Mouse (Mus musculus): Measurements from ENCODE around the gene Vwf. TPM values are rescaled to one million over a fixed set of nuclear protein-coding genes. Genes with fewer than 3 reads are reported as not detected.

The Vwf gene
- polyA plus RNA-seq, 1 experiment from 2014 or later, result 9.8 TPM

DNA sequence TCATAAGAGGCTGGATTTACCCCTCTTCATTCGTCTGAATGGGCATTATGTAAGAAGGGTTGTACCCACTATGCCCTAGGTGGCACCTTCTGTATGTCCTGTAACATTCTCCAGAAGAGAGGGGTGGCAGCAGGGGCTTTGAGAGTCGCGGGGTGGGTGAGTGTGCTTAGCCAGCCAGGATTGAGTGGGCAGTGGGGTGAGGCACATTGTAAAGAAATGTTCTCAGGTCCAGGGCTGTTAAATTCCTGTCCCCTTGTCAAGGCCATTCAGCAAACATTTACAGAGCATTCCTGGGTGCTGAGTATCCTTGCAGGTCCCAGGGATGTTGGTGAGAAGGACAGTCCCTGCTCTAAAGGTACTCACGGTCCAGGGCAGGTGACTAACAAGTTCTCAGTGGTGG lies 7.0 kb downstream of the Vwf start:
- Histone ChIP-seq H3K27me3 (ENCODE audit: control insufficient read depth, insufficient read depth, low read length) (no peaks in the 10 kb centered on the region), H3K4me3 (ENCODE audit: low read depth, low read length) (no peak overlapping the region), H3K9ac (replicated peaks; ENCODE audit: low read depth, low read length) (no peak overlapping the region), H3K36me3 (ENCODE audit: control insufficient read depth, insufficient read depth, low read length) (no peaks in the 10 kb centered on the region), H3K9me3 (ENCODE audit: control insufficient read depth, low read depth, low read length) (no peaks in the 10 kb centered on the region), H3K4me2 (replicated peaks; ENCODE audit: low read depth, low read length) (no peak overlapping the region), H3K4me1 (ENCODE audit: control insufficient read depth, insufficient read depth, low read length) (no peaks in the 10 kb centered on the region), H3K27ac (ENCODE audit: low read length) (no peak overlapping the region)
- 69% methylated on average over 4 of the region's 4 CpGs for WGBS
- ATAC-seq (ENCODE audit: insufficient number of reproducible peaks, insufficient read depth, low FRiP score, low read depth), result no peak

GRCm38 (mm10) chr6:125558831-125559230 lies 12.3 kb downstream of the Vwf start:
- Histone ChIP-seq H3K9me3 (ENCODE audit: control insufficient read depth, low read depth, low read length) (no peaks in the 10 kb centered on the region), H3K4me1 (ENCODE audit: control insufficient read depth, insufficient read depth, low read length) (no peaks in the 10 kb centered on the region), H3K9ac (replicated peaks; ENCODE audit: low read depth, low read length) (no peak overlapping the region), H3K36me3 (ENCODE audit: control insufficient read depth, insufficient read depth, low read length) (no peaks in the 10 kb centered on the region), H3K4me3 (ENCODE audit: low read depth, low read length) (no peak overlapping the region), H3K27ac (ENCODE audit: low read length) (no peak overlapping the region), H3K27me3 (ENCODE audit: control insufficient read depth, insufficient read depth, low read length) (no peaks in the 10 kb centered on the region), H3K4me2 (replicated peaks; ENCODE audit: low read depth, low read length) (no peak overlapping the region)
- WGBS, result 79% methylated on average over 8 of the region's 8 CpGs
- ATAC-seq (ENCODE audit: insufficient number of reproducible peaks, insufficient read depth, low FRiP score, low read depth), result no peak

GRCm38 (mm10) chr6:125561031-125561430 lies 14.5 kb downstream of the Vwf start:
- H3K4me3 ChIP-seq (ENCODE audit: low read depth, low read length), result no peak overlapping the region
- H3K27me3 ChIP-seq (ENCODE audit: control insufficient read depth, insufficient read depth, low read length), result no peaks in the 10 kb centered on the region
- no peak overlapping the region for H3K9ac ChIP-seq (replicated peaks; ENCODE audit: low read depth, low read length)
- 75% methylated on average over 5 of the region's 5 CpGs for WGBS
- no peak for ATAC-seq (ENCODE audit: insufficient number of reproducible peaks, insufficient read depth, low FRiP score, low read depth)
- H3K27ac ChIP-seq (ENCODE audit: low read length), result no peak overlapping the region
- H3K4me2 ChIP-seq (replicated peaks; ENCODE audit: low read depth, low read length), result no peak overlapping the region
- H3K36me3 ChIP-seq (ENCODE audit: control insufficient read depth, insufficient read depth, low read length), result no peaks in the 10 kb centered on the region
- no peaks in the 10 kb centered on the region for H3K9me3 ChIP-seq (ENCODE audit: control insufficient read depth, low read depth, low read length)
- H3K4me1 ChIP-seq (ENCODE audit: control insufficient read depth, insufficient read depth, low read length), result no peaks in the 10 kb centered on the region

- no peak overlapping the region for H3K27ac ChIP-seq (ENCODE audit: low read length)
- ATAC-seq (ENCODE audit: insufficient number of reproducible peaks, insufficient read depth, low FRiP score, low read depth), result no peak
- H3K36me3 ChIP-seq (ENCODE audit: control insufficient read depth, insufficient read depth, low read length), result no peaks in the 10 kb centered on the region
- WGBS, result 92% methylated on average over 2 of the region's 2 CpGs
- no peak overlapping the region for H3K4me2 ChIP-seq (replicated peaks; ENCODE audit: low read depth, low read length)
- H3K9me3 ChIP-seq (ENCODE audit: control insufficient read depth, low read depth, low read length), result no peaks in the 10 kb centered on the region
- no peaks in the 10 kb centered on the region for H3K4me1 ChIP-seq (ENCODE audit: control insufficient read depth, insufficient read depth, low read length)
- H3K4me3 ChIP-seq (ENCODE audit: low read depth, low read length), result no peak overlapping the region
- no peaks in the 10 kb centered on the region for H3K27me3 ChIP-seq (ENCODE audit: control insufficient read depth, insufficient read depth, low read length)
- no peak overlapping the region for H3K9ac ChIP-seq (replicated peaks; ENCODE audit: low read depth, low read length)
Observed at GRCm38 (mm10) chr6:125561521-125561920, 14.9 kb downstream of the Vwf start.

- Histone ChIP-seq H3K4me3 (ENCODE audit: low read depth, low read length) (no peak overlapping the region), H3K9me3 (ENCODE audit: control insufficient read depth, low read depth, low read length) (no peaks in the 10 kb centered on the region), H3K4me2 (replicated peaks; ENCODE audit: low read depth, low read length) (no peak overlapping the region), H3K27me3 (ENCODE audit: control insufficient read depth, insufficient read depth, low read length) (no peaks in the 10 kb centered on the region), H3K4me1 (ENCODE audit: control insufficient read depth, insufficient read depth, low read length) (no peaks in the 10 kb centered on the region), H3K9ac (replicated peaks; ENCODE audit: low read depth, low read length) (no peak overlapping the region), H3K27ac (ENCODE audit: low read length) (no peak overlapping the region), H3K36me3 (ENCODE audit: control insufficient read depth, insufficient read depth, low read length) (no peaks in the 10 kb centered on the region)
- WGBS, result 67% methylated on average over 7 of the region's 7 CpGs
- peak; percentile 42; the same call in 1 of the 2 replicates for ATAC-seq (ENCODE audit: insufficient number of reproducible peaks, insufficient read depth, low FRiP score, low read depth)
Observed at GRCm38 (mm10) chr6:125564812-125565281, 18.3 kb downstream of the Vwf start.

- WGBS, result 80% methylated on average over 6 of the region's 6 CpGs
- Histone ChIP-seq H3K4me3 (ENCODE audit: low read depth, low read length) (no peak overlapping the region), H3K36me3 (ENCODE audit: control insufficient read depth, insufficient read depth, low read length) (no peaks in the 10 kb centered on the region), H3K9me3 (ENCODE audit: control insufficient read depth, low read depth, low read length) (no peaks in the 10 kb centered on the region), H3K27ac (ENCODE audit: low read length) (no peak overlapping the region), H3K9ac (replicated peaks; ENCODE audit: low read depth, low read length) (no peak overlapping the region), H3K27me3 (ENCODE audit: control insufficient read depth, insufficient read depth, low read length) (no peaks in the 10 kb centered on the region), H3K4me2 (replicated peaks; ENCODE audit: low read depth, low read length) (no peak overlapping the region), H3K4me1 (ENCODE audit: control insufficient read depth, insufficient read depth, low read length) (no peaks in the 10 kb centered on the region)
- ATAC-seq (ENCODE audit: insufficient number of reproducible peaks, insufficient read depth, low FRiP score, low read depth), result no peak
Observed at GRCm38 (mm10) chr6:125565326-125565725, 18.8 kb downstream of the Vwf start.

- H3K9ac ChIP-seq (replicated peaks; ENCODE audit: low read depth, low read length), result no peak overlapping the region
- no peaks in the 10 kb centered on the region for H3K36me3 ChIP-seq (ENCODE audit: control insufficient read depth, insufficient read depth, low read length)
- H3K4me1 ChIP-seq (ENCODE audit: control insufficient read depth, insufficient read depth, low read length), result no peaks in the 10 kb centered on the region
- 91% methylated on average over 3 of the region's 3 CpGs for WGBS
- H3K27me3 ChIP-seq (ENCODE audit: control insufficient read depth, insufficient read depth, low read length), result no peaks in the 10 kb centered on the region
- no peaks in the 10 kb centered on the region for H3K9me3 ChIP-seq (ENCODE audit: control insufficient read depth, low read depth, low read length)
- no peak overlapping the region for H3K27ac ChIP-seq (ENCODE audit: low read length)
- ATAC-seq (ENCODE audit: insufficient number of reproducible peaks, insufficient read depth, low FRiP score, low read depth), result no peak
- H3K4me3 ChIP-seq (ENCODE audit: low read depth, low read length), result no peak overlapping the region
- H3K4me2 ChIP-seq (replicated peaks; ENCODE audit: low read depth, low read length), result no peak overlapping the region
Observed at GRCm38 (mm10) chr6:125566656-125567055, 20.1 kb downstream of the Vwf start.

DNA sequence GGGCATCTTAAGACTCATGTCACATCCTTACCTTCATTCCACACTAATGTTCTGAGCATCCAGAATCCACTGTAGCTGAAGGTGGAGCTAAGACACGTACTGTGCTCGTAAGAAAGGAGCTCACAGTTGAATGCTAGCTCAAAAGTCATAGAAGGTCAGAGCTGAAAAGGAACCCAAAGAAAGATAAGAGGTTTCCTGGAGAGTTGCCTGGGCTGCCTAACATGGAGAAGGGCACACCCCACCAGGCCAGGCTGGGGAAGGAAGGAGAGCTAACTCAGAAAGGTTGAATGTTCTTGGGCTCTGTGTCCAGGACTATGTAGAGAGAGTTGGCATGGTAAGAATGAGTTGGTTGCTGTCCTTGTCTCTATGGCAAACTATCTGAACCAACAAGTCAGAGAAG lies 21.8 kb downstream of the Vwf start:
- Histone ChIP-seq H3K27ac (ENCODE audit: low read length) (no peak overlapping the region), H3K4me2 (replicated peaks; ENCODE audit: low read depth, low read length) (no peak overlapping the region), H3K4me1 (ENCODE audit: control insufficient read depth, insufficient read depth, low read length) (peaks cover 8% of the 10 kb centered on the region; the same call in 1 of the 2 replicates), H3K4me3 (ENCODE audit: low read depth, low read length) (no peak overlapping the region), H3K27me3 (ENCODE audit: control insufficient read depth, insufficient read depth, low read length) (no peaks in the 10 kb centered on the region), H3K36me3 (ENCODE audit: control insufficient read depth, insufficient read depth, low read length) (no peaks in the 10 kb centered on the region), H3K9ac (replicated peaks; ENCODE audit: low read depth, low read length) (no peak overlapping the region), H3K9me3 (ENCODE audit: control insufficient read depth, low read depth, low read length) (no peaks in the 10 kb centered on the region)
- ATAC-seq (ENCODE audit: insufficient number of reproducible peaks, insufficient read depth, low FRiP score, low read depth), result no peak
- 77% methylated on average over 2 of the region's 2 CpGs for WGBS
